Mouse (Mus musculus) kidney, embryonic 15.5 days (tissue): Measurements from ENCODE around the gene Wdr95. TPM values are rescaled to one million over a fixed set of nuclear protein-coding genes. Genes with fewer than 3 reads are reported as not detected.

Source experiments
- ATAC-seq: fragments of 200-750 bp; cut with Nextera tagmentation; replicated peaks from 2 replicates; pipeline ENCODE4 v1.8.0; 2017; ENCODE audit warnings: moderate TSS enrichment; ENCODE audit not compliant: low FRiP score
- H3K27ac ChIP-seq: fragments of 300-500 bp; sonication (generic); 2 replicates; pipeline ENCODE4 v1.5.1; 2015; ENCODE audit warnings: mild to moderate bottlenecking, inconsistent platforms
- H3K27me3 ChIP-seq: fragments of 300-500 bp; sonication (generic); 2 replicates; pipeline ENCODE4 v1.6.1; 2015; ENCODE audit warnings: inconsistent platforms
- H3K36me3 ChIP-seq: fragments of 300-500 bp; sonication (generic); 2 replicates; pipeline ENCODE4 v1.6.1; 2015; ENCODE audit warnings: inconsistent platforms
- H3K4me1 ChIP-seq: fragments of 300-500 bp; sonication (generic); 2 replicates; pipeline ENCODE4 v1.6.1; 2015; ENCODE audit warnings: inconsistent platforms
- H3K4me2 ChIP-seq: fragments of 300-500 bp; sonication (generic); 2 replicates; pipeline ENCODE4 v1.6.1; 2015; ENCODE audit warnings: moderate library complexity, mild to moderate bottlenecking, inconsistent platforms
- H3K4me3 ChIP-seq: fragments of 300-500 bp; sonication (generic); replicated peaks from 2 replicates; pipeline ENCODE4 v1.5.1; 2015; ENCODE audit warnings: mild to moderate bottlenecking, inconsistent platforms
- H3K9ac ChIP-seq: fragments of 300-500 bp; sonication (generic); 2 replicates; pipeline ENCODE4 v1.6.1; 2015; ENCODE audit warnings: mild to moderate bottlenecking, inconsistent platforms
- H3K9me3 ChIP-seq: fragments of 300-500 bp; sonication (generic); replicated peaks from 2 replicates; pipeline ENCODE4 v1.6.1; 2016; ENCODE audit warnings: inconsistent platforms
- WGBS: fragments of 180-500 bp; shearing (Covaris S2); methylation state at CpG from one replicate; pipeline ENCODE4 v1.1.7; 2015; ENCODE audit warnings: mixed read lengths; 5-methylcytosine and 5-hydroxymethylcytosine counted together
- polyA plus RNA-seq: library from polyadenylated mRNA; unstranded; fragments of >200 nt; fragmentation: Nextera tagmentation; extraction: Ambion mirVana; gene quantifications from 2 replicates; pipeline ENCODE4 v1.2.1, GENCODE M21; 2015

Gene Wdr95
- not detected in 2 replicates for polyA plus RNA-seq

DNA sequence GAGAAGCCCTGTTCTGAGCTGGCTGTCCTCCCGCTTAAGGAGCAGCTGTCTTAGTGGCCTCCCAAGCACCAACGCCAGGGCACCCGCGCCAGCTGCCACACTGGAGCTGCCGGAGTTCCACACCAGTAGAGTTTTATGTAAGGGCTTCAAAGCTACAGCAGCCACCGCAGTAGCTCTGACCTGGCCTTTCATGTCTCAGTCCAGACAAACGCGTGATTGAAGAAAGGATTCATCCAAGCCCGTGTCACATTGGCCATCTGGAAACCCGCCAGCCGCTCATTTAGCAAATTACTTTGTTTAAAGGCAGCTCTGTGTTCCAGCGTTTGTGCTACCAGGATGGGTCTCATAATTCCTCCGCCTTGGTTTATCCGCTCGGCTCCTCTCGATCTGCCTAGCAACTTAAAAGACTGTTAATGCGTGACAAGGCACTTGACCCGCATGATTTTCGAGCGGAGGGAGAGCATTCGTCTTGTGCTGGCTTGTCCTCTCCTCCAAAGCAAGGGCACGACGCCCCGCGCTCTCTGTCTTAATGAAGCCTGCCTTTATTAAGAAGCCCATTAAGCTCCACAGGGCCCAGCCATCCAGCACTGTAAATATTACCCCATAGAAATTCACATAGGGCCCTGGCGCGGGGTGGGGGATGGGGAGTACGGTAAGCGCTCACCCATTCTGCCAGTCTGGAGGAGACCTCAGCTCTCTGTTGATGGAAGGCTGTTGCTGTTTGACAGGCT, at the start of gene Wdr95:
Gene Wdr95 (plus strand): TSS at position 681 of the 731 bp plus-strand sequence.
- Histone ChIP-seq H3K4me1 (peaks cover 35% of the 10 kb centered on the region), H3K9me3 (no peaks in the 10 kb centered on the region), H3K36me3 (no peaks in the 10 kb centered on the region), H3K27ac (no peak within 1 kb of the TSS), H3K27me3 (no peaks in the 10 kb centered on the region), H3K9ac (peak within 1 kb of the TSS; percentile 21; the same call in 1 of the 2 replicates), H3K4me2 (peak within 1 kb of the TSS; percentile 54), H3K4me3 (peak within 1 kb of the TSS; percentile 23)
- ATAC-seq, result peak; percentile 43
- 19% methylated on average over 29 of the region's 29 CpGs for WGBS

- Histone ChIP-seq H3K27ac (no peak overlapping the region), H3K9me3 (no peaks in the 10 kb centered on the region), H3K36me3 (no peaks in the 10 kb centered on the region), H3K9ac (no peak overlapping the region), H3K4me3 (no peak overlapping the region), H3K27me3 (no peaks in the 10 kb centered on the region), H3K4me1 (peaks cover 6% of the 10 kb centered on the region; the same call in 1 of the 2 replicates), H3K4me2 (no peak overlapping the region)
- no peak for ATAC-seq
- WGBS, result 94% methylated on average over 7 of the region's 7 CpGs
Observed at GRCm38 (mm10) chr5:149481920-149482319, 46.6 kb upstream of the Wdr95 start.

DNA sequence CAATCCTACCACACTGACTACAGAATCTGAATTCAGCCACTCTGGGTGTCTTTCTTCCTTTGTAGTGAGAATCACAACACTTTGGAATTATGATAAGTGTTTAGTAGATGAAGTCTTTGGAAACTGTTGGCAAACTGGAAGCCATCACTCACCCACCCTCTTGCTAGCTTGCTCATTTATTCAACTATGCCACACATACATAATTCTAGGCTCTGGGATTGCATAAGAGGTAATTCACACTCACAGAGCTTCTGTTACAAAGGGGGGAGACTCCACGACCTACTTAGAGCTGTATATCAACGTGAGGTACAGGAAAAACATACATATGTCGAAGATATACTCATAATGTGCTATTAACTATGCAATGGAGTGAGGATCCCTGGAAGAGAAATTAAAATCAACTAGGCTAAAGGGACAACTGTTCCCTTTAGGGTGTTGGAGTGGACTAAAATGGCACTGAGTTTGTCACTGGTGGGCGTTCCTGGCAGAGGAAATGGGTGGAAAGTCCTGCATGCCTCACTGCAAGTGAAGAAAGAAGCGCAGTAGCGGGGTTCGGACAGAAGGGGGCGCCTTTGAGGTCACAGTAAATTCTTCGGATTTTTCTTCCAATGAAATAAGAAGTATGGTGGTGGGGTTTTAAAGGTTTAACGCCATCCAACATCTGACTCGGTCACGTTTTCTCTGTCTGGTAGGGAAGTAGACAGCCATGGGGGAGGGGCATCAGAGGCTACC, 45.0 kb upstream of the Wdr95 start:
- no peak overlapping the region for H3K4me3 ChIP-seq
- no peak overlapping the region for H3K27ac ChIP-seq
- ATAC-seq, result no peak
- H3K9me3 ChIP-seq, result no peaks in the 10 kb centered on the region
- no peaks in the 10 kb centered on the region for H3K36me3 ChIP-seq
- H3K9ac ChIP-seq, result no peak overlapping the region
- H3K4me2 ChIP-seq, result no peak overlapping the region
- H3K27me3 ChIP-seq, result no peaks in the 10 kb centered on the region
- peaks cover 6% of the 10 kb centered on the region; the same call in 1 of the 2 replicates for H3K4me1 ChIP-seq
- 68% methylated on average over 12 of the region's 12 CpGs for WGBS

DNA sequence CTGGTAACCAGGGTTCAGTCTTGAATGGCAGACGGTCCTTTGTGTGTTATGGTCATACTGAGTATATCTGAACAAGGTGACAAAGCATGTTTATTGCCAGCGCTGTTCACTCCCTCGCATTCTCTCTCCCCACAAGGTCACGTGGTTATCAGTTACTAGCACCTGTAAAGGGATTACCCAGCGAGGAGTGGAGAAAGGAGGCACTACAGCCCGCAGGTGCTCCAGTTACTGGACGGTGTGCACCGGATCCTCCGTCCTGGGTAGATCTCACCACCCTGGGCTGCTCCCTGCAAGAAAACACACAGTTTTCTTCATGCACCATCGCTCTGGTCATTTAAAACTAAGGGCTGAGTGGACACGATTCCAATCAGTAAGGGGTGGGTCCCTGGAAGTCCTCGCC, 44.2 kb upstream of the Wdr95 start:
- ATAC-seq, result no peak
- WGBS, result 54% methylated on average over 12 of the region's 12 CpGs
- Histone ChIP-seq H3K4me2 (0 out of 2 replicates have a peak overlapping the region, but pooled peaks have one; percentile 9), H3K4me3 (no peak overlapping the region), H3K4me1 (peaks cover 6% of the 10 kb centered on the region; the same call in 1 of the 2 replicates), H3K36me3 (no peaks in the 10 kb centered on the region), H3K9ac (no peak overlapping the region), H3K27me3 (no peaks in the 10 kb centered on the region), H3K9me3 (no peaks in the 10 kb centered on the region), H3K27ac (no peak overlapping the region)

- WGBS, result 89% methylated on average over 6 of the region's 6 CpGs
- Histone ChIP-seq H3K4me1 (peaks cover 6% of the 10 kb centered on the region; the same call in 1 of the 2 replicates), H3K4me2 (no peak overlapping the region), H3K27ac (no peak overlapping the region), H3K27me3 (no peaks in the 10 kb centered on the region), H3K9me3 (no peaks in the 10 kb centered on the region), H3K36me3 (no peaks in the 10 kb centered on the region), H3K9ac (no peak overlapping the region), H3K4me3 (no peak overlapping the region)
- ATAC-seq, result no peak
Observed at GRCm38 (mm10) chr5:149485447-149485846, 43.0 kb upstream of the Wdr95 start.

GRCm38 (mm10) chr5:149488360-149489021, 40.0 kb upstream of the Wdr95 start:
- WGBS, result 49% methylated on average over 11 of the region's 11 CpGs
- H3K27ac ChIP-seq, result no peak overlapping the region

DNA sequence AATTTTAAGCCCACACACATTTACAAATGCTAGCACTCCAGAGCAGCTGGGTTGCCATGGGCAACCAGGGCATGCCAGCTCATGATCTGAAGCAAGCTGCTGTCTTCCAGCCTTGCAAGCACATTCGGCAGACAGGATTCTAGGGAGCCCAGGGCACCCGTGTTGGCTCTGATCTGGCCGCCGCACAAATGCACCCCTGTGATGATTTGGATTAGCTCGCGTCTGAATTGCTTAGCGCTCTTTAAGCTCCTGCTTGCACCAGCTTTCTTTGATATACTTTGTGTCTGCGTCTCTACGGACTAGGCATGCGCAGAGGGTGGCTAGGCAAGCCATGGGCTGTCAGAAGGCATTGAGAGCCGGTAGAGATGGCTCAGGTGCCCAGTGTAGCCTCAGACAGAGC, 39.3 kb upstream of the Wdr95 start:
- Histone ChIP-seq H3K4me2 (no peak overlapping the region), H3K36me3 (no peaks in the 10 kb centered on the region), H3K27ac (no peak overlapping the region), H3K9me3 (no peaks in the 10 kb centered on the region), H3K4me1 (peaks cover 6% of the 10 kb centered on the region; the same call in 1 of the 2 replicates), H3K9ac (no peak overlapping the region), H3K4me3 (no peak overlapping the region), H3K27me3 (no peaks in the 10 kb centered on the region)
- WGBS, result 86% methylated on average over 11 of the region's 11 CpGs
- ATAC-seq, result no peak

More at GRCm38 (mm10) chr5:149488360-149489021, 40.0 kb upstream of the Wdr95 start:
- Histone ChIP-seq H3K9ac (no peak overlapping the region), H3K4me1 (peaks cover 6% of the 10 kb centered on the region; the same call in 1 of the 2 replicates), H3K36me3 (no peaks in the 10 kb centered on the region), H3K27me3 (no peaks in the 10 kb centered on the region), H3K4me2 (no peak overlapping the region), H3K4me3 (no peak overlapping the region), H3K9me3 (no peaks in the 10 kb centered on the region)
- ATAC-seq, result no peak

- H3K27ac ChIP-seq, result no peak overlapping the region
- H3K9ac ChIP-seq, result no peak overlapping the region
- ATAC-seq, result no peak
- H3K9me3 ChIP-seq, result no peaks in the 10 kb centered on the region
- WGBS, result 75% methylated on average over 15 of the region's 15 CpGs
- no peak overlapping the region for H3K4me2 ChIP-seq
- no peaks in the 10 kb centered on the region for H3K36me3 ChIP-seq
- no peak overlapping the region for H3K4me3 ChIP-seq
- H3K4me1 ChIP-seq, result no peaks in the 10 kb centered on the region
- no peaks in the 10 kb centered on the region for H3K27me3 ChIP-seq
Observed at GRCm38 (mm10) chr5:149490275-149490674, 38.2 kb upstream of the Wdr95 start.

- H3K9me3 ChIP-seq, result no peaks in the 10 kb centered on the region
- no peak overlapping the region for H3K4me2 ChIP-seq
- ATAC-seq, result no peak
- H3K4me1 ChIP-seq, result no peaks in the 10 kb centered on the region
- H3K4me3 ChIP-seq, result no peak overlapping the region
- H3K27ac ChIP-seq, result no peak overlapping the region
- H3K36me3 ChIP-seq, result no peaks in the 10 kb centered on the region
- WGBS, result 28% methylated on average over 6 of the region's 6 CpGs
- H3K9ac ChIP-seq, result no peak overlapping the region
- peaks cover 3% of the 10 kb centered on the region; the same call in 1 of the 2 replicates for H3K27me3 ChIP-seq
Observed at GRCm38 (mm10) chr5:149495655-149496054, 32.8 kb upstream of the Wdr95 start.

- Histone ChIP-seq H3K9ac (no peak overlapping the region), H3K4me2 (no peak overlapping the region), H3K9me3 (no peaks in the 10 kb centered on the region), H3K27ac (no peak overlapping the region), H3K27me3 (peaks cover 3% of the 10 kb centered on the region; the same call in 1 of the 2 replicates), H3K4me3 (no peak overlapping the region), H3K4me1 (no peaks in the 10 kb centered on the region), H3K36me3 (no peaks in the 10 kb centered on the region)
- no peak for ATAC-seq
- 54% methylated on average over 12 of the region's 12 CpGs for WGBS
Observed at GRCm38 (mm10) chr5:149496401-149497066, 31.9 kb upstream of the Wdr95 start.

GRCm38 (mm10) chr5:149499936-149500335, 28.5 kb upstream of the Wdr95 start:
- Histone ChIP-seq H3K27me3 (peaks cover 3% of the 10 kb centered on the region; the same call in 1 of the 2 replicates), H3K9me3 (no peaks in the 10 kb centered on the region), H3K9ac (no peak overlapping the region), H3K4me3 (no peak overlapping the region), H3K4me2 (no peak overlapping the region), H3K36me3 (no peaks in the 10 kb centered on the region), H3K4me1 (no peaks in the 10 kb centered on the region), H3K27ac (no peak overlapping the region)
- ATAC-seq, result no peak
- WGBS, result 48% methylated on average over 4 of the region's 4 CpGs
